Comparison of ENCODE assay signal across 19 mouse cellular contexts in genomic region chr4:55593132-55593531, GRCm38 (mm10).
DNase-seq lines count a peak whose midpoint lies in the region; ATAC-seq and TF ChIP-seq lines count a peak whose summit lies in the region.
"Had no signal": no experiment of that assay in that cellular context is flagged by ENCODE, and none has a peak within 500 bp of the region (broad histone marks: within the 10 kb centered on the region; RNA-seq: fewer than 3 reads in every experiment).

No protein-coding gene starts in this region.

- no peaks in the 10 kb centered on the region for H3K36me3 ChIP-seq in hindbrain, postnatal 0 days (ENCODE audit: insufficient read depth, low read length)
- H3K36me3 ChIP-seq in hindbrain, embryonic 12.5 days = no peaks in the 10 kb centered on the region
- no peaks in the 10 kb centered on the region for H3K36me3 ChIP-seq in midbrain, embryonic 16.5 days (ENCODE audit: control insufficient read depth, insufficient read depth, low read length)
- H3K36me3 ChIP-seq: G1E; heart, embryonic 15.5 days; hindbrain, embryonic 15.5 days; liver, embryonic 13.5 days had no signal

- no peak overlapping the region for H3K27ac ChIP-seq in hindbrain, postnatal 0 days
- H3K27ac ChIP-seq in hindbrain, embryonic 12.5 days = no peak overlapping the region
- no peak overlapping the region for H3K27ac ChIP-seq in midbrain, embryonic 16.5 days (ENCODE audit: low read length)
- H3K27ac ChIP-seq: heart, embryonic 15.5 days; hindbrain, embryonic 15.5 days; liver, embryonic 13.5 days had no signal

- TF ChIP-seq CTCF in hindbrain, postnatal 0 days (IDR thresholded peaks at IDR 0.05; ENCODE audit: low read depth) = no peak
- no peak for TF ChIP-seq CTCF in brain, embryonic 14.5 days (IDR thresholded peaks at IDR 0.05; ENCODE audit: borderline replicate concordance, extremely low read depth, insufficient read depth, insufficient read length)

- 0 out of 2 replicates have a peak, but pooled peaks cover 3% of the 10 kb centered on the region for H3K4me1 ChIP-seq in hindbrain, postnatal 0 days (ENCODE audit: insufficient read depth, low read length)
- H3K4me1 ChIP-seq in hindbrain, embryonic 12.5 days = no peaks in the 10 kb centered on the region
- 0 out of 2 replicates have a peak, but pooled peaks cover 3% of the 10 kb centered on the region for H3K4me1 ChIP-seq in midbrain, embryonic 16.5 days (ENCODE audit: control insufficient read depth, insufficient read depth, low read length)
- H3K4me1 ChIP-seq: heart, embryonic 15.5 days; liver, embryonic 13.5 days; megakaryocyte, embryonic 14.5 days had no signal

- intact Hi-C loops in left cerebral cortex, postnatal 25 days (cut with DNase I) = no loop called here

- 0 out of 2 replicates have a peak, but pooled peaks have one; percentile 68 for ATAC-seq in hindbrain, postnatal 0 days
- no peak for ATAC-seq in hindbrain, embryonic 12.5 days (ENCODE audit: low FRiP score)
- peak; percentile 54 for ATAC-seq in midbrain, embryonic 16.5 days
- ATAC-seq: forebrain, embryonic 14.5 days; lung, postnatal 0 days had no signal

- no peaks in the 10 kb centered on the region for H3K9me3 ChIP-seq in hindbrain, postnatal 0 days (ENCODE audit: low read length)
- H3K9me3 ChIP-seq in hindbrain, embryonic 12.5 days (replicated peaks) = no peaks in the 10 kb centered on the region
- no peaks in the 10 kb centered on the region for H3K9me3 ChIP-seq in midbrain, embryonic 16.5 days (replicated peaks; ENCODE audit: control insufficient read depth, low read length, poor library complexity, severe bottlenecking)
- H3K9me3 ChIP-seq: heart, embryonic 15.5 days; hindbrain, embryonic 15.5 days; liver, embryonic 13.5 days had no signal

- peak; percentile 28 for DNase-seq in hindbrain, postnatal 0 days (ENCODE audit: low spot score)
- DNase-seq in 3134 (ENCODE audit: extremely low read depth, insufficient read length, low spot score) = peak; percentile 28
- peak; percentile 18 for DNase-seq in brain, embryonic 14.5 days (ENCODE audit: low read depth)
- no peak for DNase-seq in ovary, postnatal 10 days (ENCODE audit: low spot score)
- DNase-seq in left cerebral cortex, postnatal 25 days (ENCODE audit: low spot score in 2 of 2) = no peak
- DNase-seq: adrenal gland, postnatal 10 days; cerebellum, adult 2 months; heart, adult 18-20 months; layer of hippocampus, postnatal 36 days; liver, embryonic 13.5 days; thymus, postnatal 25 days had no signal

- H3K27me3 ChIP-seq in hindbrain, postnatal 0 days (ENCODE audit: insufficient read depth, low read length) = no peaks in the 10 kb centered on the region
- no peaks in the 10 kb centered on the region for H3K27me3 ChIP-seq in hindbrain, embryonic 12.5 days
- no peaks in the 10 kb centered on the region for H3K27me3 ChIP-seq in midbrain, embryonic 16.5 days (ENCODE audit: control insufficient read depth, insufficient read depth, low read depth, low read length)
- H3K27me3 ChIP-seq: heart, embryonic 15.5 days; hindbrain, embryonic 15.5 days; megakaryocyte, embryonic 14.5 days had no signal

- WGBS in hindbrain, postnatal 0 days = 9% methylated on average over 3 of the region's 3 CpGs
- 20% methylated on average over 3 of the region's 3 CpGs for WGBS in hindbrain, embryonic 12.5 days
- 9% methylated on average over 3 of the region's 3 CpGs for WGBS in midbrain, embryonic 16.5 days

- no peak overlapping the region for H3K9ac ChIP-seq in hindbrain, postnatal 0 days (replicated peaks; ENCODE audit: low read length)
- H3K9ac ChIP-seq in hindbrain, embryonic 12.5 days = no peak overlapping the region
- H3K9ac ChIP-seq in midbrain, embryonic 16.5 days (ENCODE audit: low read depth, low read length) = no peak overlapping the region
- H3K9ac ChIP-seq: heart, embryonic 15.5 days; hindbrain, embryonic 15.5 days; liver, embryonic 13.5 days had no signal

- H3K4me3 ChIP-seq in hindbrain, postnatal 0 days (ENCODE audit: low read length) = no peak overlapping the region
- no peak overlapping the region for H3K4me3 ChIP-seq in hindbrain, embryonic 12.5 days
- no peak overlapping the region for H3K4me3 ChIP-seq in midbrain, embryonic 16.5 days (ENCODE audit: low read depth, low read length)
- H3K4me3 ChIP-seq: heart, embryonic 15.5 days; hindbrain, embryonic 15.5 days; liver, embryonic 13.5 days; megakaryocyte, embryonic 14.5 days had no signal

- TF ChIP-seq POLR2A in brain, embryonic 14.5 days (IDR thresholded peaks at IDR 0.05; ENCODE audit: borderline replicate concordance, extremely low read depth, insufficient read depth, insufficient read length, poor library complexity, severe bottlenecking) = no peak

- H3K4me2 ChIP-seq in hindbrain, postnatal 0 days (ENCODE audit: low read depth, low read length) = no peak overlapping the region
- H3K4me2 ChIP-seq in hindbrain, embryonic 12.5 days (replicated peaks) = no peak overlapping the region
- no peak overlapping the region for H3K4me2 ChIP-seq in midbrain, embryonic 16.5 days (ENCODE audit: low read length)
- H3K4me2 ChIP-seq: heart, embryonic 15.5 days; hindbrain, embryonic 15.5 days; liver, embryonic 13.5 days had no signal

Comparison
In these comparisons a context has a peak if more than half of its experiments do, and no peak if none do; other contexts are left out.
1. DNase-seq: peak in hindbrain, postnatal 0 days (single experiment), 3134 (single experiment) and brain, embryonic 14.5 days (single experiment); none in ovary, postnatal 10 days (single experiment) and left cerebral cortex, postnatal 25 days (0 of 2).